Mouse (Mus musculus) E14TG2a.4 (cell line): ENCODE data around the gene Cacnb1.

Source experiments
- CTCF ChIP-seq: conservative IDR thresholded peaks from 2 replicates; pipeline ENCODE4 v1.5.1; 2014; ENCODE audit warnings: low read length
- NANOG ChIP-seq: IDR thresholded peaks from 2 replicates; pipeline ENCODE4 v1.6.1; 2014; ENCODE audit warnings: borderline replicate concordance, low read length, mixed read lengths
- POU5F1 ChIP-seq: IDR thresholded peaks from 2 replicates; pipeline ENCODE4 v1.6.1; 2014; ENCODE audit warnings: low read length, borderline replicate concordance

GRCm38 (mm10) chr11:97952367-97953006 lies 70.3 kb downstream of the Cacnb1 start:
- TF ChIP-seq CTCF (no peak), POU5F1 (no peak), NANOG (no peak)
